ENCODE assay signal across 13 mouse cellular contexts in genomic region chr11:114331579-114332150, GRCm38 (mm10).
DNase-seq lines count a peak whose midpoint lies in the region; ATAC-seq lines count a peak whose summit lies in the region.
"Had no signal": no experiment of that assay in that cellular context is flagged by ENCODE, and none has a peak within 500 bp of the region (broad histone marks: within the 10 kb centered on the region; RNA-seq: fewer than 3 reads in every experiment).

No protein-coding gene starts in this region.

- no peak overlapping the region for H3K9ac ChIP-seq in heart, embryonic 15.5 days
- no peak overlapping the region for H3K9ac ChIP-seq in lung, embryonic 15.5 days
- H3K9ac ChIP-seq in hindbrain, embryonic 11.5 days (ENCODE audit: low read depth, low read length): no peak overlapping the region
- H3K9ac ChIP-seq: embryonic facial prominence, embryonic 12.5 days; hindbrain, embryonic 14.5 days; midbrain, embryonic 12.5 days had no signal

- 61% methylated on average over 5 of the region's 5 CpGs for whole genome bisulfite sequencing in heart, embryonic 15.5 days
- 53% methylated on average over 5 of the region's 5 CpGs for WGBS in lung, embryonic 15.5 days
- 71% methylated on average over 5 of the region's 5 CpGs for WGBS in hindbrain, embryonic 11.5 days

- no peaks in the 10 kb centered on the region for H3K36me3 ChIP-seq in heart, embryonic 15.5 days
- no peaks in the 10 kb centered on the region for H3K36me3 ChIP-seq in lung, embryonic 15.5 days
- no peaks in the 10 kb centered on the region for H3K36me3 ChIP-seq in hindbrain, embryonic 11.5 days (ENCODE audit: control insufficient read depth, insufficient read depth, low read length)
- H3K36me3 ChIP-seq: embryonic facial prominence, embryonic 12.5 days; midbrain, embryonic 12.5 days had no signal

- no peaks in the 10 kb centered on the region; the same call in 1 of the 2 replicates for H3K27me3 ChIP-seq in heart, embryonic 15.5 days
- no peaks in the 10 kb centered on the region for H3K27me3 ChIP-seq in lung, embryonic 15.5 days
- H3K27me3 ChIP-seq in hindbrain, embryonic 11.5 days (ENCODE audit: control insufficient read depth, insufficient read depth, low read length): no peaks in the 10 kb centered on the region
- H3K27me3 ChIP-seq: embryonic facial prominence, embryonic 12.5 days had no signal

- no peak for DNase-seq in heart, postnatal 36 days
- DNase-seq in lung, adult 18-20 months: no peak
- peak; percentile 17 to 20 for DNase-seq in cerebellum, postnatal 36 days
- no peak for DNase-seq in hindbrain, embryonic 11.5 days (ENCODE audit: low spot score)
- DNase-seq in left cerebral cortex, adult 9 months (ENCODE audit: low spot score in 2 of 2): no peak
- DNase-seq: adrenal gland, postnatal 14 days; heart, adult 11 months had no signal

- H3K4me2 ChIP-seq in heart, embryonic 15.5 days: no peak overlapping the region
- H3K4me2 ChIP-seq in lung, embryonic 15.5 days: no peak overlapping the region
- no peak overlapping the region for H3K4me2 ChIP-seq in hindbrain, embryonic 11.5 days (replicated peaks; ENCODE audit: low read depth, low read length)
- H3K4me2 ChIP-seq: embryonic facial prominence, embryonic 12.5 days; hindbrain, embryonic 14.5 days; midbrain, embryonic 12.5 days had no signal

- ATAC-seq in heart, embryonic 15.5 days (replicated peaks; ENCODE audit: insufficient number of reproducible peaks, insufficient read depth, low FRiP score, low read depth): no peak
- ATAC-seq in lung, embryonic 15.5 days (ENCODE audit: borderline replicate concordance, extremely low read depth, low FRiP score, low TSS enrichment): no peak
- ATAC-seq in hindbrain, embryonic 11.5 days (ENCODE audit: low FRiP score): no peak
- ATAC-seq: CD4-positive, CD25-positive, alpha-beta regulatory T cell, adult 4 months had no signal

- H3K4me3 ChIP-seq in heart, embryonic 15.5 days: no peak overlapping the region
- no peak overlapping the region for H3K4me3 ChIP-seq in lung, embryonic 15.5 days
- no peak overlapping the region for H3K4me3 ChIP-seq in hindbrain, embryonic 11.5 days (ENCODE audit: low read depth, low read length)
- H3K4me3 ChIP-seq: embryonic facial prominence, embryonic 12.5 days; midbrain, embryonic 12.5 days had no signal

- intact Hi-C loops in heart, postnatal 36 days (cut with DNase I): no loop called here

- no peaks in the 10 kb centered on the region for H3K9me3 ChIP-seq in heart, embryonic 15.5 days (replicated peaks)
- H3K9me3 ChIP-seq in lung, embryonic 15.5 days: no peaks in the 10 kb centered on the region
- no peaks in the 10 kb centered on the region for H3K9me3 ChIP-seq in hindbrain, embryonic 11.5 days (ENCODE audit: control insufficient read depth, low read length)
- H3K9me3 ChIP-seq: embryonic facial prominence, embryonic 12.5 days; midbrain, embryonic 12.5 days had no signal

- H3K4me1 ChIP-seq in heart, embryonic 15.5 days (replicated peaks): no peaks in the 10 kb centered on the region; the same call in 1 of the 2 replicates
- no peaks in the 10 kb centered on the region for H3K4me1 ChIP-seq in lung, embryonic 15.5 days
- H3K4me1 ChIP-seq in hindbrain, embryonic 11.5 days (replicated peaks; ENCODE audit: control insufficient read depth, insufficient read depth, low read length): no peaks in the 10 kb centered on the region

- peak overlapping the region; percentile 57 for H3K27ac ChIP-seq in heart, embryonic 15.5 days
- peak overlapping the region; percentile 78 for H3K27ac ChIP-seq in lung, embryonic 15.5 days
- H3K27ac ChIP-seq in hindbrain, embryonic 11.5 days (ENCODE audit: low read depth, low read length): no peak overlapping the region
- H3K27ac ChIP-seq: embryonic facial prominence, embryonic 12.5 days; hindbrain, embryonic 14.5 days; midbrain, embryonic 12.5 days had no signal

Comparison
In these comparisons a context has a peak if more than half of its experiments do, and no peak if none do; other contexts are left out.
1. DNase-seq: peak in cerebellum, postnatal 36 days (2 of 2); none in heart, postnatal 36 days (0 of 2), lung, adult 18-20 months (0 of 2), hindbrain, embryonic 11.5 days (single experiment) and left cerebral cortex, adult 9 months (0 of 2).